Mouse (Mus musculus): ENCODE data around the gene Apoc1. TPM values are rescaled to one million over a fixed set of nuclear protein-coding genes. Genes with fewer than 3 reads are reported as not detected.
A peak's percentile ranks its signal among the peaks of the same experiment; 100 is the strongest.

Apoc1 gene
- polyA plus RNA-seq, 1 experiment: 1.3 TPM

DNA sequence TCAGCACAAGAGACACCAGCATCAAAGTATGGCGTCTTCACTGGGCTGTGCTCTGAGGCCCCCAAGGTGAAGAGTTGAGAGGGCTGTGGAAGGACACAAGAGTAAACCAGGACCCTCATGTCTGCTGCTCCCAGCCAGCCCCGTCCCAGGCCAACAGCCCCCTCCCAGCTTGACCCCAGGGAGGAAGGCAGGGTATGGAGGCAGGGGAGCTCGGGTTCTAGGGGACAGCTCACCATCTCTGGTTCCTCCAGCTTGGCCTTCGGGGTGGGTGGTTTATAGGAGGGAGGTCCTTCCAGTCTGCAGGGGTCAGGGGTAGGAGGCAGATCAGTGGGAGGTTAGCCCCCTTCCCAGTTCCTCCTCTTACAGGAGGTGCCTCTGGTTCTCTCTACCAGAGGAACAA is 26.7 kb upstream of the Apoc1 start:
- Histone ChIP-seq H3K4me1 (ENCODE audit: control insufficient read depth, insufficient read depth, low read length) (no peaks in the 10 kb centered on the region), H3K4me3 (ENCODE audit: insufficient read depth, low read length) (no peak overlapping the region), H3K27ac (ENCODE audit: insufficient read depth, low read length) (no peak overlapping the region)
- no peak for TF ChIP-seq POLR2A (IDR thresholded peaks at IDR 0.05; ENCODE audit: extremely low read depth, insufficient read depth, low read length)
- TF ChIP-seq CTCF (IDR thresholded peaks at IDR 0.05; ENCODE audit: extremely low read depth, insufficient read depth, low read length): no peak

DNA sequence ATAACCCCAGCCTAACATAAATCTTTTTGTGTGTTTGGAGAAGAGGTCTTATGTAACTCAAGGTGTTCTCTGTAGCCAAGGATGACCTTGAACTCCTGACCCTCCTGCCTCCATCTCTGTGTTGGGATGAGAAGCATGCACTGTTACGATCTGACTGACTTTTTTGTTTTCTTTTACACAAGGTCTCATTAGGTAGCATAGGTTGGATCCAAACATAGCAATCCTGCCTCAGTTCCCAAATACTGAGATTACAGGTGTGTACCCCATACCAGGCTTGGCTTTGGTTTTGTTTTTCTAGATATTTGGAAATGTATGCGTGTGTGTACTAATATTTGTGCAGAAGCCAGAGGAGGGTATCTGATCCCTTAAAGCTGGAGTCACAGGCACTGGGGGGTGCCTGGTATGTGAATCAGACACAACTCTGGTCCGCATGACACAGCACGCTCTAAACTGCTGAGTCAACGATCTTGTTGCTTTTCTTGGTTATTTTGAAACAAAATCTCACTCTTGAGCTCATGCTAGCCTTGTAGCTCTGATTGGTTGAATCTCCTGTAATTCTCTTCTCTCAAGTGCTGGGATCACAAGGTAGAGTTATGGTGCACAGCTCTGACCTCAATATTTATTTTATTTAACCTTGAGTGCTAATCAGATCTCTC is 26.0 kb upstream of the Apoc1 start:
- Histone ChIP-seq H3K4me1 (ENCODE audit: control insufficient read depth, insufficient read depth, low read length) (no peaks in the 10 kb centered on the region), H3K4me3 (ENCODE audit: insufficient read depth, low read length) (no peak overlapping the region), H3K27ac (ENCODE audit: insufficient read depth, low read length) (no peak overlapping the region)
- no peak for TF ChIP-seq CTCF (IDR thresholded peaks at IDR 0.05; ENCODE audit: extremely low read depth, insufficient read depth, low read length)
- TF ChIP-seq POLR2A (IDR thresholded peaks at IDR 0.05; ENCODE audit: extremely low read depth, insufficient read depth, low read length): no peak

DNA sequence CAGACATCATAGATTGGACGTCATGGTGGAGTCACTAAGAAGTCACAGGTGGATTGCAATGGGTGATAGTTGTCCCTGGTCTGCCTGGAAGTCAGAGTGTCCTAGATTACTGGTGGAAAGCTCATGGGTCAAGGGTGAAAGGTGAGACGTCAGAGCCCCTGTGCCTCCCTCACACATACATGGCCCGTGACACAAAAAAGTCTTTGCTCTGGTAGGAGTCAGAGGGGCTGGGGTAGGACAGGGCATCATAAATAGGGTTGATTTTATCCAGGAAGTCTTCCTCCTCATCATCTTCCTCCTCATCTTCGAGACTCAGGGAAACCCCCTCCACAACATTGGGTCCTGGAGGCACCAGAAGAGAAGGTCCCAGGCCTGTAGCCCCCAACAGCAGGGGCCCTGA is 24.9 kb upstream of the Apoc1 start:
- Histone ChIP-seq H3K27ac (ENCODE audit: insufficient read depth, low read length) (no peak overlapping the region), H3K4me1 (ENCODE audit: control insufficient read depth, insufficient read depth, low read length) (no peaks in the 10 kb centered on the region), H3K4me3 (ENCODE audit: insufficient read depth, low read length) (no peak overlapping the region)
- no peak for TF ChIP-seq CTCF (IDR thresholded peaks at IDR 0.05; ENCODE audit: extremely low read depth, insufficient read depth, low read length)
- no peak for TF ChIP-seq POLR2A (IDR thresholded peaks at IDR 0.05; ENCODE audit: extremely low read depth, insufficient read depth, low read length)

DNA sequence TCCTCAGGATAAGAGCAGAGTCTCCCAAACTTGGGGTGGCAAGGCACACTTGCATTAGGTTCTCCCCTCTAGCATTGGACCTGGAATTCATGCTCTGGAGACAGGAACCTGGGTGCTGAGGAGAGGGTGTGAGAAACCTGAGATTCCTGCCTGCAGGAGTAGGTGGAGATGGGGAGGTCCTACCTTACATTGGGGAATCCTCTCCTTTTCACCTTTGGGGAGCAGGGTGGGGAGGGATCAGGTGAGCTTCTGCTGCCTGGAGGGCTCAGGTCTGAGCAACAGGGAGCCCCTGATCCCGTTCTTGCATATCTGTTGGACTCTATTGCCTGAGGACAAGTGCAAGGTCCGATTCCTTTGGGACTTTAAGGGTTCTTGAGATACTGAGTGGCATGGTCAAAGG is 24.4 kb upstream of the Apoc1 start:
- no peak overlapping the region for H3K4me3 ChIP-seq (ENCODE audit: insufficient read depth, low read length)
- no peaks in the 10 kb centered on the region for H3K4me1 ChIP-seq (ENCODE audit: control insufficient read depth, insufficient read depth, low read length)
- H3K27ac ChIP-seq (ENCODE audit: insufficient read depth, low read length): no peak overlapping the region
- no peak for TF ChIP-seq CTCF (IDR thresholded peaks at IDR 0.05; ENCODE audit: extremely low read depth, insufficient read depth, low read length)
- no peak for TF ChIP-seq POLR2A (IDR thresholded peaks at IDR 0.05; ENCODE audit: extremely low read depth, insufficient read depth, low read length)

DNA sequence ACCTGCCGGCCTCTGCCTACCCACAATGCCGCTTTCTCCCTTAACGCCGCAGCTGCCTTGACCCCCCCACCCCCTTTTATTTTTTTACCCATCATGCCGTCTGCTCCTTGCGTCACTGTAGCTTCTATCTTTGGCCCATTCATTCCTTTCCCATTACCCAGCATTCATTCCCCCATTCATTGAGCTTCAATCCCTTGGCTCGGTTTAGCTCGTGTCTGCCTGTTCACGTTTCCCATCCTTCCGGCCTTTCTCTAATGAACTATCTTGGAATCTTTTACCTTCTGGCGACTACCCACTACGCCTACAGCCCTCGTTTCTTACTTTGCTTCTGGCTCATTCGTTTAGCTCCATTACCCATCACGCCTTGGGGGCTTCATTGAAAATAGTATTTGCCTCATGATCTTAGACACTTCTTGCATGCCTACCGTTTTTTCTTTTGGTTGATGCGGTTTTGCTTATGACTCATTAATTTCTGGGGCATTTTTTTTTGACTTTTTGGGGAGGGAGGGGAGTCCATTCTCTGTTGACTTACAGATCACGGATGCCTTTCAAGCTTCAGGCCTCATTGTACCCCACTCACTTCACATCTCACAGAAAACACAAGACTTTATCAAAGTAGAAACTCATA is 23.7 kb upstream of the Apoc1 start:
- TF ChIP-seq POLR2A (IDR thresholded peaks at IDR 0.05; ENCODE audit: extremely low read depth, insufficient read depth, low read length) (peak; percentile 37; the same call in 1 of the 2 replicates), CTCF (IDR thresholded peaks at IDR 0.05; ENCODE audit: extremely low read depth, insufficient read depth, low read length) (no peak)
- H3K4me3 ChIP-seq (ENCODE audit: insufficient read depth, low read length): peak overlapping the region; percentile 25
- H3K27ac ChIP-seq (ENCODE audit: insufficient read depth, low read length): peak overlapping the region; percentile 18
- H3K4me1 ChIP-seq (ENCODE audit: control insufficient read depth, insufficient read depth, low read length): no peaks in the 10 kb centered on the region

DNA sequence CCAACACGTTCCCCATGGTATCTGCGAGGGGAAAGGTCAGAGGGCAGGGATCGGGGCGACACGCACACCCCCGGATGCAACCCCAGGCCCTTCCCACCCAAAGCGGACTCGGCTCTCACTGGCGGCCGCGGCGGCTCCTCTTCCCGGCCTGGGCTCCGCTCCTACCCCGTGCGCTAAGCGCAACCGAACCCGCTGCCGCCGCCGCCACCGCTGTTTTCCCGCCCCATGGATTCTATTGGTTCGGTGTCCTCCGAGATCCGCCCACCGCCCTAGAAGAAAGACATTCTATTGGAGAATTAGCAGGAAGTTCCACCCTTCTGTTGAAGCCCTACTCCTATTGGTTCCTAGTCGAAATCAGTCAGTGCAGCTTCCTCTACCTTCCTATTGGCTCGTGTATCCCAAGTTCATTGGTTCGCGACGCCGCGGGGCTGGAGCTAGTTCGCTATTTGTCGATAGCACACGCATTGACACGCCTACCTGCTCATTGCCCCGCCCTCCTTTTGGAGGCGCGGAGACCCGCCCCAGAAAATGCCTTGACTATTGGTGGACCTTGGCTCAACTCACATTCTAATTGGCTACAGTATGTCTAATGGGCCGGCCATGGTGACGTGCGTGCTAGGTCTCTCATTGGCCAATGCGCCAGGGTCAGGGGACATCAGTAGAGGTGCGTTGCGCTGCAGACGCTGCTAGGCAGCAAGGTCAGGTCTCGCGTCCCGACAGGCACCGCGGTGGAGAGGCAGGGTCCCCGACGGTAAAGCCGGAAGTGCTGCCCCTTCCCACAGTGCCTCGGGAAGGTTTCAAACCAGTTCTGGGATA is 23.0 kb upstream of the Apoc1 start, which contains the start of gene Tomm40:
Gene Tomm40, minus strand, starts transcription at position 200 of the 816 bp plus-strand sequence.
- TF ChIP-seq CTCF (IDR thresholded peaks at IDR 0.05; ENCODE audit: extremely low read depth, insufficient read depth, low read length): no peak
- TF ChIP-seq POLR2A (IDR thresholded peaks at IDR 0.05; ENCODE audit: extremely low read depth, insufficient read depth, low read length): peak; percentile 39; the same call in 1 of the 2 replicates
- Histone ChIP-seq H3K4me1 (ENCODE audit: control insufficient read depth, insufficient read depth, low read length) (no peaks in the 10 kb centered on the region), H3K27ac (ENCODE audit: insufficient read depth, low read length) (peak within 1 kb of the TSS; percentile 18), H3K4me3 (ENCODE audit: insufficient read depth, low read length) (peak within 1 kb of the TSS; percentile 44)

DNA sequence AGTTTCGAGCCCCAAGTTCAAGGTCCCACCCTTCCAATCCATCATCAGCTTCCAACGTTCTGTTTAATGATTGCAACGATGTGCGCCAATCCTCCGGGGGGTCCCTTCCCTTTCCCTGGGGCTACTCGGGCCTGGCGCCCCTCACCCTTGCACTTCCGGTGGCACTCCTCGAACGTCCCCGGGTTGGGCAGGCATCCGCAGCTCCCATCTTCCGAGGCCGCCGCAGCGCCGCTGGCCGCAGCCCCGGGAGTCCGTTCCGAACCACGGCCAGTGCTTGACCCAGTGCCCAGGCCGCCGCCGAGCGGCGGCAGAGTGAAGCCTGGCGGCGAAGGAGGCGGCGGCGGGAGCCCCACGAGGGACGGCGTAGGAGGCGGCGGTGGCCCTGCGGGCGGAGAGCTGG is 22.4 kb upstream of the Apoc1 start:
- TF ChIP-seq POLR2A (IDR thresholded peaks at IDR 0.05; ENCODE audit: extremely low read depth, insufficient read depth, low read length): no peak
- TF ChIP-seq CTCF (IDR thresholded peaks at IDR 0.05; ENCODE audit: extremely low read depth, insufficient read depth, low read length): no peak
- peak overlapping the region; percentile 44 for H3K4me3 ChIP-seq (ENCODE audit: insufficient read depth, low read length)
- no peak overlapping the region for H3K27ac ChIP-seq (ENCODE audit: insufficient read depth, low read length)
- no peaks in the 10 kb centered on the region for H3K4me1 ChIP-seq (ENCODE audit: control insufficient read depth, insufficient read depth, low read length)

DNA sequence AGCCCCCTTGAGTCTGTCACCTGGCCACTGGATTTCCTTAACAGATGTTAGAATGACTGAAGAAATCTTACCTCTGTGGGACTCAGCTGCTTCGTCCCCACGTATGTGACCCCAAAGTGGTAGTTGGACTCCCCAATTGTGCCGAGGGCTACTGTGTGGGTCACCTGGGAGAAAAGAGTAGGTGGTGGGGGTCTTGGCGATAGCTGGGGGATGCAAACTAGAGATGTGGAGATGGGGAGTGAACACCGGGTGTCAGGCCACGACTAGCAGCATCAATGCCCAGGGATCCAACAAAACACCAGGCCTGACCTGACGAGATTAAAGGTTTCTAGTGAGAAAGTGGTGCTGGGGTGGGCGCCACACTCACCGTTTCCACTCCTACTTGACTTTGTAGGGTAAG is 21.1 kb upstream of the Apoc1 start:
- H3K4me1 ChIP-seq (ENCODE audit: control insufficient read depth, insufficient read depth, low read length): no peaks in the 10 kb centered on the region
- TF ChIP-seq CTCF (IDR thresholded peaks at IDR 0.05; ENCODE audit: extremely low read depth, insufficient read depth, low read length) (no peak), POLR2A (IDR thresholded peaks at IDR 0.05; ENCODE audit: extremely low read depth, insufficient read depth, low read length) (no peak)
- H3K27ac ChIP-seq (ENCODE audit: insufficient read depth, low read length): no peak overlapping the region
- no peak overlapping the region for H3K4me3 ChIP-seq (ENCODE audit: insufficient read depth, low read length)

DNA sequence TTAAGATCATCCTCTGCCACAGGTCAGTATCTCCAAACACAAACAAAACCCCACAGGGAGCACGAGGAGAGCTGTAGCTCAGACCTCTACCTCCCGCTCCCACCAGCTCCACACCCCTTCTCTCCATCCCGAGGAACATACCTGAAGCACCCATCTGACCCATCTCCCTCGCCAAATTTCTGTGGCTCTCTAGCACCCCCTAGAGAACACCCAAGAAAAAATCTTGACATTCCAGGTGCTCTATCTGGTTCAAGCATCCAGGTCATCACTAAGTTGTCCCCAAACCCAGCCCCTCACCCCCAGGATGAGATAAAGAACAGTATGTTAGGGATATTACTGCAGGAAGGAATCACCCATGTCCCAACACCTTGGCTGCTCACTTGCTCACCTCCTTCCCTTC is 20.7 kb upstream of the Apoc1 start:
- TF ChIP-seq CTCF (IDR thresholded peaks at IDR 0.05; ENCODE audit: extremely low read depth, insufficient read depth, low read length) (peak; percentile 33), POLR2A (IDR thresholded peaks at IDR 0.05; ENCODE audit: extremely low read depth, insufficient read depth, low read length) (no peak)
- H3K27ac ChIP-seq (ENCODE audit: insufficient read depth, low read length): no peak overlapping the region
- no peaks in the 10 kb centered on the region for H3K4me1 ChIP-seq (ENCODE audit: control insufficient read depth, insufficient read depth, low read length)
- no peak overlapping the region for H3K4me3 ChIP-seq (ENCODE audit: insufficient read depth, low read length)
